Mouse (Mus musculus): ENCODE data around the gene Nos3. TPM values are rescaled to one million over a fixed set of nuclear protein-coding genes. Genes with fewer than 3 reads are reported as not detected.

Gene Nos3
- polyA plus RNA-seq, 1 experiment from 2014 or later: 12.8 TPM

DNA sequence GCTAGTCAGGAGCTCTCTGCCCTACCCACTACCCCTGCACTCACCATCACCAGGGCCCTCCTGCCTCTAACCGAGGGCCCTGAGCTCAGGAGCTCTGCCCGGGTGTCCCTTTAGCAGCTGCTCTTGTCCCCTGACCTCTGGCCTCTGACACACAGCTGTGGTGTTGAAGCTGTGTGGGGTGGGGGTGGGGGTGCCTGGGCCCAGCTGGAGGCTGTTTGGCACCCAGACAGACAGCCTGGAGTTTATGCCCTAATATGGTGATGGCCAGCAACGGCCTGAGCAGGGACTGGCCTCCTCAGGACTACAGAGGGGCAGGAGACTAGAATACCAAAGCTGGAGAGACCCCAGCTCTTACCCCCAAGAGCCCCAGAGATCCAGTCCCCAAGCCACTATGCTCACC, 29.9 kb upstream of the Nos3 start:
- TF ChIP-seq CTCF (IDR thresholded peaks at IDR 0.05; ENCODE audit: low read depth): no peak
- WGBS: 5% methylated on average over 3 of the region's 3 CpGs
- no peaks in the 10 kb centered on the region for H3K36me3 ChIP-seq (ENCODE audit: insufficient read depth, low read length)
- no peak overlapping the region for H3K4me2 ChIP-seq (ENCODE audit: low read length)
- H3K27me3 ChIP-seq (ENCODE audit: insufficient read depth, low read length): no peaks in the 10 kb centered on the region
- H3K4me1 ChIP-seq (replicated peaks; ENCODE audit: insufficient read depth, low read length): no peaks in the 10 kb centered on the region
- H3K9me3 ChIP-seq (replicated peaks; ENCODE audit: low read length): no peaks in the 10 kb centered on the region
- H3K9ac ChIP-seq (ENCODE audit: low read depth, low read length): no peak overlapping the region
- no peak; the same call in 1 of the 2 replicates for ATAC-seq (replicated peaks; ENCODE audit: low FRiP score, low read depth)
- DNase-seq (ENCODE audit: low spot score): peak; percentile 46
- H3K27ac ChIP-seq: no peak overlapping the region
- H3K4me3 ChIP-seq (replicated peaks; ENCODE audit: low read depth, low read length): no peak overlapping the region

DNA sequence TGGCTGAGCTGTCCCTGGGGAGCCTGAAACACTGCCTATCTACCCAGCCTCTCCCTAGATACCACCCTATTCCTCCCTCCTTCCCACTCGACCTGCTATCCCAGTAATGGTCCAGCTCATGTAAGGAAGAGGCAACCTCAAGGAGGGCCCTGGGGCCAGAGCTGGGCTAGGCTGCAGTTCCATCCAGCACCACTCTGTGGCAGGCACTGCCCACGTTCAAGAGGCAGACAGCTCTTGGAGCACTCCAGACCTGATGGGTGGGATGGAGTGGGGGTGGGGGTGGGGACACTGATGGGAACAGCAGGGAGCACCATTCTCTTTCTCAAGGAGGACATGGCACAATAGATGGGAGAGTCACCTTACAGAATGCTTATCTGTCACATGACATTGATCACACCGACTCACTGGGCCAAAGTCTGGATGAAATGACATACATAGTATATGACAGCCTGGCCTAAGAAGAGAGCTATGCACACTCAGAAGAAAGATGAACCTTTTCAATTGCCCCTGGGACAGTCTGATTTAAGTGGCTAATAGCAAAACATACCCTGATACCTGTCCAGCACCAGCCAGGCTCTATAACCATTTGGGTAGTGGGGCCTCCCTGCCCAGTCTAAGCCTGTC, 28.6 kb upstream of the Nos3 start:
- no peaks in the 10 kb centered on the region for H3K27me3 ChIP-seq (ENCODE audit: insufficient read depth, low read length)
- 19% methylated on average over 3 of the region's 3 CpGs for WGBS
- TF ChIP-seq CTCF (IDR thresholded peaks at IDR 0.05; ENCODE audit: low read depth): peak; percentile 81
- no peak overlapping the region for H3K4me2 ChIP-seq (ENCODE audit: low read length)
- no peak overlapping the region for H3K4me3 ChIP-seq (replicated peaks; ENCODE audit: low read depth, low read length)
- ATAC-seq (replicated peaks; ENCODE audit: low FRiP score, low read depth): peak; percentile 74
- DNase-seq (ENCODE audit: low spot score): peak; percentile 72
- no peak overlapping the region for H3K9ac ChIP-seq (ENCODE audit: low read depth, low read length)
- no peaks in the 10 kb centered on the region for H3K4me1 ChIP-seq (replicated peaks; ENCODE audit: insufficient read depth, low read length)
- H3K27ac ChIP-seq: no peak overlapping the region
- H3K36me3 ChIP-seq (ENCODE audit: insufficient read depth, low read length): no peaks in the 10 kb centered on the region
- no peaks in the 10 kb centered on the region for H3K9me3 ChIP-seq (replicated peaks; ENCODE audit: low read length)

DNA sequence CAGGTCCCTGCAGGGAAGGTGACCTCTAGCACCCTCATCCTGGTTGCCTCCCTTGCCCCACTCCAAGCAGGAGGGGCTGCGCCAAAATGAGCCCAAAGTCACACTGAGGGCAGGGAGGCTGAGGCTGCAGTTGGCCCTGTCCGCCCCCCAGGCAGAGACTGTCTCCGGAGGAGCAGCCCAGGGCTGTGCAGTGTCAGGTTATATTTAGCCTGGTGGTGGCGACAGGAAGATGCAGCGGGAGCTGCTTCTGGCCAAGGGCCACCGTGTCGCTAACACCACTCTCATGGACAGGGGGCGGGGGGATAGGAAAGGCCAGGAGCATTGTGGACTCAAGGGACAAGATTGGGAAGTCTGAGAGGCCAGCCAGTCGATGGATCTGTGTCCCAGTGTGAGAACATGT, 27.2 kb upstream of the Nos3 start:
- 22% methylated on average over 9 of the region's 9 CpGs for WGBS
- ATAC-seq (replicated peaks; ENCODE audit: low FRiP score, low read depth) (no peak), DNase-seq (ENCODE audit: low spot score) (peak; percentile 32)
- Histone ChIP-seq H3K9me3 (replicated peaks; ENCODE audit: low read length) (no peaks in the 10 kb centered on the region), H3K27ac (no peak overlapping the region), H3K9ac (ENCODE audit: low read depth, low read length) (no peak overlapping the region), H3K36me3 (ENCODE audit: insufficient read depth, low read length) (no peaks in the 10 kb centered on the region), H3K4me2 (ENCODE audit: low read length) (no peak overlapping the region), H3K4me1 (replicated peaks; ENCODE audit: insufficient read depth, low read length) (no peaks in the 10 kb centered on the region), H3K4me3 (replicated peaks; ENCODE audit: low read depth, low read length) (no peak overlapping the region), H3K27me3 (ENCODE audit: insufficient read depth, low read length) (no peaks in the 10 kb centered on the region)
- TF ChIP-seq CTCF (IDR thresholded peaks at IDR 0.05; ENCODE audit: low read depth): peak; percentile 25; the same call in 1 of the 2 replicates

DNA sequence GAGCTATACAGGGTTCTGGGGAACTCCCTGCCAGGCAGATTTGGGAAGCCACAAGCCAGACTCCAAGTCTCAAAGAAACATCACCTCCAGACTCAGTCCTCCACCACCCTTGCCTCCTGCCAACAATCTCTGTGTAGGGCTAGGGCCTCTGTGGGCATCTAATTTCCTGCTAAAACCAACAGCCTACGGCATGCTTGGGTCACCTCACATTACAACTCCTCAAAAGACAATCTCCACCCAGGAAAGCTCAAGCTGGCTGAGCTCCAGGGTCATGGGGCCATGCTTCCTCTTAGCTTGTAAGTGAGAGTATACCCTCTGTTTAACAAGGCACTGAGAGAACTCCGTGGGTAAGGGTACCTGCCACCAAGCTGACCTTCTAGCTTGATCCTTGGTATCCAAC, 26.8 kb upstream of the Nos3 start:
- H3K9ac ChIP-seq (ENCODE audit: low read depth, low read length): no peak overlapping the region
- H3K36me3 ChIP-seq (ENCODE audit: insufficient read depth, low read length): no peaks in the 10 kb centered on the region
- no peak overlapping the region for H3K4me3 ChIP-seq (replicated peaks; ENCODE audit: low read depth, low read length)
- 29% methylated on average over 2 of the region's 2 CpGs for WGBS
- no peaks in the 10 kb centered on the region for H3K4me1 ChIP-seq (replicated peaks; ENCODE audit: insufficient read depth, low read length)
- no peaks in the 10 kb centered on the region for H3K27me3 ChIP-seq (ENCODE audit: insufficient read depth, low read length)
- ATAC-seq (replicated peaks; ENCODE audit: low FRiP score, low read depth) (no peak), DNase-seq (ENCODE audit: low spot score) (no peak)
- no peaks in the 10 kb centered on the region for H3K9me3 ChIP-seq (replicated peaks; ENCODE audit: low read length)
- H3K27ac ChIP-seq: no peak overlapping the region
- TF ChIP-seq CTCF (IDR thresholded peaks at IDR 0.05; ENCODE audit: low read depth): no peak
- H3K4me2 ChIP-seq (ENCODE audit: low read length): no peak overlapping the region

DNA sequence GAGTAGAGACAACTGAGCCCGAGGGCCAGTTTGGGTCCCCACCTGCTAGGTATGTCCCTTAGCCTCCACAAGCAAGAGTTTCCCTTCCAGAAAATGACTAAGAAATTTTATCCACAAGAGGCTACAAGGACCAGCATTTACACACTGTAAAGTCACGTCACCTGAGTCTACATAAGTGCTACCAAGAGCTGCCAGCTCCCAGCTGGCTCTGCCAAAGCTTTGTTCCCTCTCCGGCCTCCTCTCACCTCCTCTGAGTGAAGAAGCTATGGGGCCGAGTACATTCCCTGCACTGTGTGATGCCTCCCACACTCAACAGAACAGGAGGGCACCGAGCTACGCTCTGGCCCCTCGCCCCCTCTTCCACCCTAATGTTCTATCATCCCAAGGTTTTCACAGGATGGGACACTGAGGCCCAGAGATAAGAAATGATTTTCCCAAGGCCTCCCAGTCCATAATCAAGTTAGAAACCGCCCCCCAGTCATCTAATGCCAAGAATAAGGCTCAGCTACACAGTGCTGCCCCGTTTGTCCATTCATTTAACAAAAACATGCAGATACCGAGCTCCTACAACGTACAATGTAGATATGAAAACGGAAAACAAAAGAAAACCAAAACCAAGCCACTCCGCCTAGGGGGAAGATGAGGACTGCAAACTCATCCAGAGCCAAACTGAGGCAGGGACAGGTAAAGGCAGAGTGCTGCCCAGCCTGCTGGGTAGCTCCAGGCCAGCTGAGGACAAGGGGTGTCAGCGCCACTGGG, 22.2 kb upstream of the Nos3 start:
- H3K9ac ChIP-seq (ENCODE audit: low read depth, low read length): no peak overlapping the region
- no peak for TF ChIP-seq CTCF (IDR thresholded peaks at IDR 0.05; ENCODE audit: low read depth)
- DNase-seq (ENCODE audit: low spot score) (no peak), ATAC-seq (replicated peaks; ENCODE audit: low FRiP score, low read depth) (no peak)
- no peak overlapping the region for H3K4me3 ChIP-seq (replicated peaks; ENCODE audit: low read depth, low read length)
- no peaks in the 10 kb centered on the region for H3K36me3 ChIP-seq (ENCODE audit: insufficient read depth, low read length)
- WGBS: 78% methylated on average over 14 of the region's 14 CpGs
- H3K27me3 ChIP-seq (ENCODE audit: insufficient read depth, low read length): no peaks in the 10 kb centered on the region
- H3K4me1 ChIP-seq (replicated peaks; ENCODE audit: insufficient read depth, low read length): peaks cover 12% of the 10 kb centered on the region; the same call in 1 of the 2 replicates
- H3K9me3 ChIP-seq (replicated peaks; ENCODE audit: low read length): no peaks in the 10 kb centered on the region
- no peak overlapping the region for H3K27ac ChIP-seq
- H3K4me2 ChIP-seq (ENCODE audit: low read length): no peak overlapping the region

DNA sequence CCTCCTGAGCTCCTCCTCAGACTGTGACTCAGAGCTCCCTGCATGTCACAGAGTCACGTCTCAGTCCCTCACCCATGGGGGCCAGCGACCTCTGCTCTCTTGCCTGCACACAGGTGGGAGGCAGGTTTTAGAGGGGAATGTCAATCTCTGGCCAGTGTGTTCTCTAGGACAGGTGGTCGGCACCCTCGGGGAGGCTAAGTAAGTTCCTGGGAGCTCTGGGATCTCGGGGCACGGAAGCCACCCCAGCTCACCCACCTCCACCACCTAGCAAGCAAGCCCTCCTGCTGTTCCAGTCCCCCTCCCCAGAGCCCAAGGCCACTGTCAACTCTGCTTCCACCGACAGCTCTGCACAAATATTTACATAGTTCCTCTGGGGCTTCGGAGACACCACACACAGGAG, 21.6 kb upstream of the Nos3 start:
- no peak overlapping the region for H3K4me2 ChIP-seq (ENCODE audit: low read length)
- no peak overlapping the region for H3K9ac ChIP-seq (ENCODE audit: low read depth, low read length)
- no peak overlapping the region for H3K27ac ChIP-seq
- H3K27me3 ChIP-seq (ENCODE audit: insufficient read depth, low read length): no peaks in the 10 kb centered on the region
- 62% methylated on average over 8 of the region's 8 CpGs for WGBS
- H3K36me3 ChIP-seq (ENCODE audit: insufficient read depth, low read length): no peaks in the 10 kb centered on the region
- no peak for TF ChIP-seq CTCF (IDR thresholded peaks at IDR 0.05; ENCODE audit: low read depth)
- peaks cover 12% of the 10 kb centered on the region; the same call in 1 of the 2 replicates for H3K4me1 ChIP-seq (replicated peaks; ENCODE audit: insufficient read depth, low read length)
- ATAC-seq (replicated peaks; ENCODE audit: low FRiP score, low read depth) (no peak), DNase-seq (ENCODE audit: low spot score) (no peak)
- no peak overlapping the region for H3K4me3 ChIP-seq (replicated peaks; ENCODE audit: low read depth, low read length)
- H3K9me3 ChIP-seq (replicated peaks; ENCODE audit: low read length): no peaks in the 10 kb centered on the region

Data from kidney, postnatal 0 days (tissue).